Mouse (Mus musculus) kidney, postnatal 4 days (tissue): Measurements from ENCODE around the gene Cox4i2.

Experiments
- DNase-seq, 2 experiments: peaks; one replicate each; pipeline ENCODE4 v3.0.0; 2021; ENCODE audit warnings: mixed read lengths in 2 of 2

The Cox4i2 gene

GRCm38 (mm10) chr2:152802303-152802702 lies 48.3 kb downstream of the Cox4i2 start:
- DNase-seq, result peak in 1 of 2 experiments; percentile 29

DNA sequence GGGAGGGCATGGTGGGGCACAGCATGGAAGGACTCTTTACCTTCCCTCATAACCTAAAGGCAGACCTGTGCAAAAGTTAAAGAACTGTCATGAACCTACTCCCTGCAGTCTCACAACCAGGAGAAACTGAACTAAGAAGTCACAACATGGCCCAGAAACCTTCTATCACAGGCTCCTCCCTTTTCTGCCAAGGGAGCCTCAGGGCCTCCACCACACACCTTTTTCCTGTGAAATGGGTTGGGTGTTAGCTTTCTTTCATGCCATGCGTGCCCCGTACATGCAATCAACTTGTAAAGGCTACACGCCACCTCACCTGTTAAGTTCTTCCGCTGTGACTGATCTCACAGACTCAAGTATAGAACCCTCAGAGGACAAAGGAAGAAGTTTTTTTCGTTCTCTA lies 49.1 kb downstream of the Cox4i2 start:
- DNase-seq, result no peak

DNA sequence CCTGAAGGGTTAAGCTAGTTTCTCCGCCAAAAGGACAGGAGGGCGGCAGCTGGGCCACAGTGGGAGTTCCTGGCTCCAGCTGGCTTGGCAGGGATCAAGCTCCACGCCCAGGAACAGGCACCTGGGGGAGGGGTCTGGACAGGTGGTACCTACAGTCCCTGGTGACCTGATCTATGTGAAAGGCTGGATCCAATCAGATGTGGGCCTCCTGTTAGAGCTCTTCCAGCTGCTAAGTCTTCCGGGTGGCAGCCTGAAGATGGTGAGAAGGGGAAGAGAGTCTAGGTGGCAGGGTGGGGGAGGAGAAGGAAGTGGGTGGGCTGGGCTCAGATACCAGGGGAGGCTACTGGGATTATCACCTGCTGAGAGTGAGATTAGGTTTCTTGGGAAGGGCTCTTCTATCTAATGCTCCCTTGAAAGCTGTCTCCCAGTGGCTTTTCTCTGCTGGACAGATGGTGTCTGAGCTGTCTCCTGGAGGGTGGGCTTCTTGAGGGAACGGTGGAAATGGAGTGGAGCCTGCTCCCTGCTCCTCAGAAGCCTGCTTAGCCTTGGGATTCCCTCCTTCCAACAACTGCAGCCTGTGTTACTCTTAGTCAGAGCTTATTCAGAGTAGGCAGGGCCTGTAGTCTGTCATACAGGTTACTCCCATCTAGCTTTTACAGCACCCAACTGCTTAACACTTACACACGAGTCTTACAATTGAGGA lies 50.6 kb downstream of the Cox4i2 start:
- DNase-seq, result peak; percentile 70 to 82

DNA sequence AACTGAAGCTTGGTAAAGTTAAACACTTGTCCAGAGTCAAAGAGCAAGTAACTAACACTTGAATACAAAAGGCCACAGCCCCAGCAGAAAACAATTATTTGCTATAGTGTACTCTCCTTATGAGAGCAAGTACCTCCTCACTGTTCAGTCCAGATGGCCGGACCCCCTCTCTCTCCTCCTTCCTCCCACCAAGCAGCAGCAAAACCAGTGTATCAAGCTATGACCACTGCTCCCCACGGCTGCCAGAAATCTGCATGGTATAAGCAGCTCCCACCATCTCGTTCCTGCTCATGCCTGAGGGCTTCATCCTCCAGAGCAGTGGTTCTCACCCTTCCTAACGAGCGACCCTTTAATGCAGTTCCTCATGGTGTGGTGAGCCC lies 51.1 kb downstream of the Cox4i2 start:
- DNase-seq, result no peak

GRCm38 (mm10) chr2:152806037-152806436 lies 52.1 kb downstream of the Cox4i2 start:
- DNase-seq, result no peak

DNA sequence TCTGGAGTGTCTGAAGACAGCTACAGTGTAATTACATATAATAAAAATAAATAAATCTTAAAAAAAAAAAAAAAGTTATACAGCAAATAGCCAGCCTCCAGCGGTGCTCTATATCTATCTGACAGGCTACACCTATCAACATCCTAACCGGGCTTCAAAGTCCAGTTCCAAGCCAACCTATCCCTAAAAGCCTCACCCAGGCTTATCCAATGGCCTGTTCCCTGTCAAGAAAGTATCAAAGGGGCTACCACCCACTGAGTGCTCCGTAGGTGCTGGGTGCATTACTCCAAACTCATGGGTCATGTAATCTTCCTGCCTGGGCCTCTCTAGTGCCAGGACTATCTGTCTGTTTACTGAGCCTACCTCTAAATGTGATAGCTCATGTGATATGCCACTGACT lies 54.2 kb downstream of the Cox4i2 start:
- no peak for DNase-seq

- no peak for DNase-seq
Measured at GRCm38 (mm10) chr2:152810158-152810941, 56.4 kb downstream of the Cox4i2 start.

GRCm38 (mm10) chr2:152811336-152812165 lies 57.6 kb downstream of the Cox4i2 start:
- DNase-seq, result peak in 1 of 2 experiments; percentile 45

DNA sequence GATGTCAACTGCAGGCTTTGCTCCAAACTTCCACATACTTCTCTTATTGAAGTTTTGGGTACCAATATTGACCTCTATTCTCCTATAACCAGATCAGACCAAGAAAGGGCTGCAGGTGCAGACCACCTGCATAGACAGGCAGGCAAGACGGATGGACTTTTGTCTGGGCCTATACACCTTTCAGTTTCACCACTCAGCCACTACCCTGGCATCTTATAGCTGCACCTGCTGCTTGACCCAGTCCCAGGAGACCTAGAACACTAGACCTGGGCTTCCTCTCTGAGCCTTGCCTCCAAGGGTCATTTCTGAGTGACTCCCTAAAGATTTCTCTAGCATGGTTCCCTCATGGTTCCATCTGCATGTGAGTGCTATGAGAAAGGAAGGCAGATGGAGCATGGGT lies 59.3 kb downstream of the Cox4i2 start:
- no peak for DNase-seq

GRCm38 (mm10) chr2:152814213-152814874 lies 60.4 kb downstream of the Cox4i2 start:
- DNase-seq, result no peak
